Mouse (Mus musculus) C2C12 (cell line): ENCODE results near the gene Rgmb. TPM values are rescaled to one million over a fixed set of nuclear protein-coding genes. Genes with fewer than 3 reads are reported as not detected.

Experiments used
- H3K27me3 ChIP-seq: one replicate; pipeline ENCODE4 v1.6.1; 2011; ENCODE audit not compliant: control insufficient read depth, insufficient read depth, insufficient read length
- H3K36me3 ChIP-seq: one replicate; pipeline ENCODE4 v1.6.1; 2011; ENCODE audit not compliant: control insufficient read depth, insufficient read depth
- H3K4me3 ChIP-seq: one replicate; pipeline ENCODE4 v1.5.1; 2011; ENCODE audit warnings: mild to moderate bottlenecking, control low read depth; ENCODE audit not compliant: poor library complexity, insufficient read depth, severe bottlenecking
- H3K79me2 ChIP-seq: one replicate; pipeline ENCODE4 v1.6.1; 2011; ENCODE audit not compliant: control insufficient read depth, insufficient read depth
- H3K79me3 ChIP-seq: one replicate; pipeline ENCODE4 v1.6.1; 2011; ENCODE audit warnings: low read depth, control low read depth
- H3ac ChIP-seq: one replicate; pipeline ENCODE3; 2011; ENCODE audit warnings: low read depth; ENCODE audit not compliant: control insufficient read depth, insufficient read length
- CEBPB ChIP-seq: IDR thresholded peaks from one replicate; pipeline ENCODE4 v1.6.1; 2011; ENCODE audit warnings: low read depth, mild to moderate bottlenecking, control low read depth, moderate library complexity
- CTCF ChIP-seq: IDR thresholded peaks from one replicate; pipeline ENCODE4 v1.5.1; 2011; ENCODE audit not compliant: control insufficient read depth, insufficient read depth, insufficient read length
- FOSL1 ChIP-seq: IDR thresholded peaks from one replicate; pipeline ENCODE4 v1.8.0; 2011; ENCODE audit warnings: mild to moderate bottlenecking, low read length; ENCODE audit not compliant: poor library complexity, insufficient read depth, severe bottlenecking
- MAX ChIP-seq: IDR thresholded peaks from one replicate; pipeline ENCODE4 v1.6.1; 2011; ENCODE audit warnings: mild to moderate bottlenecking, control low read depth
- MYOD1 ChIP-seq: IDR thresholded peaks from one replicate; pipeline ENCODE4 v1.6.1; 2011; ENCODE audit warnings: low read depth; ENCODE audit not compliant: control insufficient read depth, insufficient read length
- MYOG ChIP-seq: IDR thresholded peaks from one replicate; pipeline ENCODE4 v1.6.1; 2011; ENCODE audit not compliant: control insufficient read depth, insufficient read length; ENCODE audit errors: extremely low read depth
- USF1 ChIP-seq: IDR thresholded peaks from one replicate; pipeline ENCODE4 v1.6.1; 2011; ENCODE audit warnings: low read depth, mild to moderate bottlenecking, control low read depth, moderate library complexity
- polyA plus RNA-seq: library from polyadenylated mRNA; unstranded; fragments of >200 nt; fragmentation: generic; extraction: Trizol; gene quantifications from one replicate; pipeline ENCODE4 v1.2.1, GENCODE M21; 2012; ENCODE audit warnings: missing spikeins

The Rgmb gene
- polyA plus RNA-seq, 1 experiment, result 5.6 TPM

DNA sequence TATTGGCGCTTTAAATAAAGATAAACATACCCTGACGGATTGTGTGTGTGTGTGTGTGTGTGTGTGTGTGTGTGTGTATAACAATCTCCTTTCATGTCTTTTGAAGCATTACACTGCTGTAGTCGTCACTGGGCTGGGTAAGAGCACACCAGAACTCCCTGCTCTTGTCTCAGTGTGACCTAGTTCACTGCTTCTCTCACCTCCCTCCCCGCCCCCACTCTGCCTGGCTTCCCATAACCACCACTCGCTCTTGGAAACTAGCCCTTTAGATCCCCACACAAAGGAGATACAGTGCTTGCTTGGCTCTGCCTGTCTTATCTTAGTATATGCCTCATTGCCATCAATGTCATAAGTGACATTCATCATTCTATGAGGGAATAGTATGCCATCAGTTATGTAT, 54.5 kb downstream of the Rgmb start:
- no peak overlapping the region for H3K4me3 ChIP-seq
- peaks cover 7% of the 10 kb centered on the region for H3K36me3 ChIP-seq
- H3K79me3 ChIP-seq, result no peaks in the 10 kb centered on the region
- H3K27me3 ChIP-seq, result no peaks in the 10 kb centered on the region
- H3ac ChIP-seq, result no peak overlapping the region
- H3K79me2 ChIP-seq, result no peaks in the 10 kb centered on the region
- no peak for TF ChIP-seq CEBPB
- no peak for TF ChIP-seq USF1
- no peak for TF ChIP-seq CTCF
- TF ChIP-seq FOSL1, result no peak
- TF ChIP-seq MYOD1, result no peak
- no peak for TF ChIP-seq MYOG
- TF ChIP-seq MAX, result no peak

DNA sequence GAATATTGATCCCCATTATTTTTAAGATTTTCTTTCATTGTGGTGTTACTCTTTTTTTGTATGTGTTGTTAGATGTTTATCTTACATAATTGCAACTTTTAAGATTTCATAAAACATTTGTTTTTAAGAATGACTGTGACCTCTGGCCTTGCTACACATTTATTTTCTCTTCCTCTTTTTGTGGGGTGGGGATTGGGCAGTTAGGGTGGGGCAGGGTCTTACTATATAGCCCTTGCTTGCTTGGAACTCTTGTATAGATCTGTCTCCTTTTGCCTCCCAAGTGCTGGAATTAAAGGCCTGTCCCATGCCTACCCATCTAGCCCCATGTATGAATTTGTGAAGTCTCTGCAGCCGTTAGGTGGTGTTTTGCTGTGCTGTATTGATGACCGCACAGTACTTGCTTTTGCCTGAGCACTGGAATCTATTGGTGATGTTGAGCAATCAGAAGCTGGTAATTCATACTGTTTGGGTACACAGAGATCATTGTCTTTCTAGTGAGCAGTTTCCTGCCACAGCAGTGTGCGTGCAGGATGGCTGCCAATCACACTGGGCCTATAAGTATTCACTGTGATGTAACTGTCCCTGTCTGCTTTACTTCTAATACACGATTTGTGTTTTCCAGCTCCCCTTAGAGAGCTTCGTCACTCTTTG, 56.1 kb downstream of the Rgmb start:
- TF ChIP-seq MYOD1 (no peak), MAX (no peak)
- Histone ChIP-seq H3ac (no peak overlapping the region), H3K4me3 (no peak overlapping the region), H3K79me2 (no peaks in the 10 kb centered on the region), H3K27me3 (no peaks in the 10 kb centered on the region), H3K36me3 (peaks cover 23% of the 10 kb centered on the region), H3K79me3 (no peaks in the 10 kb centered on the region)

DNA sequence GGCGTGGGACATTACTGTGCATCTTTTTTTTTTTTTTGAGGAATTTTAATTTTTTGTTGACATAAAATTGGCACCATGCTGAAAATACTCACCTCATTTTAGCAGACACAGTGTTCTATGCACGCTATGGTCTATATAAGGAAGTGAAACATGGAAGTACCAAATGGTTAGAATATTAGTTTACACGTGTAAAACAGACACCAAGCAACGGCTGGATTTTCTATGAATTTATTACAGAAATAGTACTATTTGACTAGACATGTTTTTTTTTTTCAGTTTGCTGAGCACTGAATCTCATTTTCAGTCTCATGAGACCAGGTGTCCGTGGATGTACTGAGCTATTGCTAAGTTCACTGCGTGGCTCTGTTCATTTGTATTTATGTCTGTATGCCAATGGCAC, 56.9 kb downstream of the Rgmb start:
- Histone ChIP-seq H3K27me3 (no peaks in the 10 kb centered on the region), H3K79me2 (no peaks in the 10 kb centered on the region), H3K36me3 (peaks cover 31% of the 10 kb centered on the region), H3K79me3 (no peaks in the 10 kb centered on the region), H3K4me3 (no peak overlapping the region), H3ac (no peak overlapping the region)
- TF ChIP-seq USF1, result no peak
- no peak for TF ChIP-seq MAX
- TF ChIP-seq MYOD1, result no peak
- no peak for TF ChIP-seq CTCF
- no peak for TF ChIP-seq CEBPB
- TF ChIP-seq FOSL1, result no peak
- TF ChIP-seq MYOG, result no peak

DNA sequence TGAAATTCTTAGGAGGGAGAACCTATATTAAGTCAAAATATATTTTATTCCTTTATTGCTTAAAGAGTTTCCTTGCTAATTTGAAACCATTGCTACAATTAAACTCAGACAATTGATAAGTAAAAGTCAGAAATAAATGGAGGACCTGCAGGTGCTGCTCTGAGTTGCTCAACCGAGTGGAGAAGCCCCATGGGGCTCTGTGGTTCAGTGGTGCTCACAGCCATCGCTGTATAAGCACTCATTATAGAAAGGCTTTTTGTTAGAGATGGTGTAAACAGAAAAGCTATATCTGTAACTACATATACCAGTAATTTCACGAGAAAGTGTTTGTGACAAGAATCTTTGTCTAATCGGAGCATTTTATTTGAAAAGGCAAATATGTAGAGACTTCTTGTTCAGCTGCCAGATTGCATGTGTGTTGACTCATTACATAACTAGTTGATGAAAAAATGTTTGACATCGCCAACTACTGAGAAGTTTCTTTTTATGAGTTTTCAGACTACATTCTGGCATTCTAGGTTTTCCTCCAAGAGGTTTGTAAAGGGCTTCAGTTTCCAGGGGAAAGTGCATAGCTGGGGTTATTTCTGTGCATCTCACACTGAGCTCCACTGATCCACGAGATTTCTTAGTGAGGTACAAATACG, 61.6 kb downstream of the Rgmb start:
- H3K36me3 ChIP-seq, result peaks cover 76% of the 10 kb centered on the region
- no peak overlapping the region for H3ac ChIP-seq
- no peak for TF ChIP-seq MAX
- TF ChIP-seq USF1, result no peak
- no peak for TF ChIP-seq MYOG
- no peak for TF ChIP-seq CEBPB
- TF ChIP-seq FOSL1, result no peak
- no peak for TF ChIP-seq CTCF
- TF ChIP-seq MYOD1, result no peak
- H3K4me3 ChIP-seq, result no peak overlapping the region
- no peaks in the 10 kb centered on the region for H3K79me2 ChIP-seq
- no peaks in the 10 kb centered on the region for H3K27me3 ChIP-seq
- H3K79me3 ChIP-seq, result no peaks in the 10 kb centered on the region

DNA sequence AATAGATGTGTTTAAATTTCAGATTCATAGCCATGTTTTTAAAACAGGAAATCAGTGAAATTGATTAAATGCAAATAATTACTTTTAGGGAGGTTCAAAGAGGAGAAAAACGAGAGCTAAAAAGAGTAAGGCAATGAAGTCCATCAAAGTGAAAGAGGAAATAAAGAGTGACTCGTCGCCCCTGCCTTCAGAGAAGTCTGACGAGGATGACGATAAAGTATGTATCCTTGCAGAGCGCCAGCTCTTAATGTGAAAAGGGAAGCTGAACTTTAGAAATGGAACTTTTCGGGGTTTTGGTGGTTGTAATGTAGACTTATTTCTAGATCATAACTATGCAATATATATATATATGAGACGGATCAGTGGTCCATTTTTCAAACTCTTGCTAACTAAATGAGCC, 69.6 kb downstream of the Rgmb start:
- Histone ChIP-seq H3K27me3 (no peaks in the 10 kb centered on the region), H3ac (no peak overlapping the region), H3K79me3 (no peaks in the 10 kb centered on the region), H3K4me3 (no peak overlapping the region), H3K79me2 (no peaks in the 10 kb centered on the region), H3K36me3 (peaks cover 89% of the 10 kb centered on the region)
- no peak for TF ChIP-seq FOSL1
- no peak for TF ChIP-seq MYOG
- no peak for TF ChIP-seq CEBPB
- TF ChIP-seq CTCF, result no peak
- no peak for TF ChIP-seq MYOD1
- TF ChIP-seq MAX, result no peak
- no peak for TF ChIP-seq USF1

Other genes with a start within 250 kb of the Rgmb start
- gene Chd1, start 126.1 kb downstream of the Rgmb start, polyA plus RNA-seq, result 6.9 TPM